Mouse (Mus musculus) bone marrow, adult 2 months (tissue): ENCODE results near the gene March4.

Source experiments
- CTCF ChIP-seq: fragments of 200-500 bp; IDR thresholded peaks from 2 replicates; pipeline ENCODE4 v1.5.1; 2011; ENCODE audit warnings: low read length, control low read depth; ENCODE audit not compliant: control insufficient read depth, insufficient read depth
- POLR2A ChIP-seq: fragments of 200-500 bp; IDR thresholded peaks from 2 replicates; pipeline ENCODE4 v1.6.1; 2011; ENCODE audit warnings: low read depth, mild to moderate bottlenecking, control low read depth, low read length, borderline replicate concordance; ENCODE audit not compliant: control insufficient read depth

DNA sequence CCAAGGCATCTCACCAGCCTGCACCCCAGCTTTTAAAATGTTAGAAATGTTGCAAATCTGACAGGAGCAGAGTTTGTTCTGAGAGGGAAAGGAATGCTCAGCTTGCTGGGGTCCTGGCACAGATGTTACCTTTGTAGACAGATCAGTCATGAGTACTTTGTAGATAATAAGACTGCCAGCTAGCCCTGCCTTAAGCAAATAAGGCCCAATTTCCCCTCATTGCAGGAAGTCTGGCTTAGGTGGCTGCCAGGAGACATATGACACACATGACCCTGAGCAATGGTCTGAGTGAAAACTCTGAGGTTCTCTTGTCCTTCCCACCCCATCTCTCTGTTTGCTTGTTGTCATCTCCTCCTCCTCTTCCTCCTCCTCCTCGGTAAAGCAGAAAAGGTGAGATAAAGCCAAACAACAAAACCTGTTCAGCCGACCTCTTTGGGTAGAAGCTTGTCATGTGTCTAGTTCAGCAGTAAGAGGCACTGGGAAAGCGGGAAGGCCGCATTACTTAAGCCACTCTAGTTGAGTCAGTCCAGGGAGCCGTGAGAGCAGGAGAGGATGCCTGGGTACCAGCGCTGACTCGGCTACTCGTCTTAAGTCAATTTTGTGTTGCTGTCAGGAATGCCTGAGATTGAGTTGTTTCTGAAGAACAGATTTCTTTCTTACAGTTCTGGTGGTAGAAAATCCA, 136.9 kb downstream of the March4 start:
- TF ChIP-seq POLR2A = no peak
- no peak for TF ChIP-seq CTCF
